Mouse (Mus musculus): Measurements from ENCODE around the gene Gskip.

The Gskip gene

GRCm38 (mm10) chr12:105722657-105723056, 38.0 kb downstream of the Gskip start:
- peak; percentile 16 for DNase-seq (ENCODE audit: low spot score)

GRCm38 (mm10) chr12:105724616-105725015, 40.0 kb downstream of the Gskip start:
- DNase-seq (ENCODE audit: low spot score) = no peak

- no peak for DNase-seq (ENCODE audit: low spot score)
Observed at GRCm38 (mm10) chr12:105725736-105726135, 41.1 kb downstream of the Gskip start.

GRCm38 (mm10) chr12:105727268-105727667, 42.6 kb downstream of the Gskip start:
- no peak for DNase-seq (ENCODE audit: low spot score)

- DNase-seq (ENCODE audit: low spot score) = peak; percentile 21
Observed at GRCm38 (mm10) chr12:105727964-105728363, 43.3 kb downstream of the Gskip start.

- DNase-seq (ENCODE audit: low spot score) = no peak
Observed at GRCm38 (mm10) chr12:105730851-105731460, 46.3 kb downstream of the Gskip start.

GRCm38 (mm10) chr12:105733370-105734159, 48.9 kb downstream of the Gskip start:
- DNase-seq (ENCODE audit: low spot score) = no peak

GRCm38 (mm10) chr12:105735226-105735888, 50.7 kb downstream of the Gskip start:
- DNase-seq (ENCODE audit: low spot score) = no peak

- DNase-seq (ENCODE audit: low spot score) = no peak
Observed at GRCm38 (mm10) chr12:105735889-105736251, 51.2 kb downstream of the Gskip start.

- DNase-seq (ENCODE audit: low spot score) = no peak
Observed at GRCm38 (mm10) chr12:105738316-105739096, 53.9 kb downstream of the Gskip start.

- DNase-seq (ENCODE audit: low spot score) = no peak
Observed at GRCm38 (mm10) chr12:105739656-105740055, 55.0 kb downstream of the Gskip start.

- no peak for DNase-seq (ENCODE audit: low spot score)
Observed at GRCm38 (mm10) chr12:105748114-105748513, 63.5 kb downstream of the Gskip start.

All from T-cell, adult 2 months (primary cell).